Mouse (Mus musculus): ENCODE measurements around the gene Ift81. TPM values are rescaled to one million over a fixed set of nuclear protein-coding genes. Genes with fewer than 3 reads are reported as not detected.
A peak's percentile ranks its signal among the peaks of the same experiment; 100 is the strongest.

Gene Ift81
- total RNA-seq, 2 experiments from 2014 or later, result 19.0 to 20.4 TPM

- DNase-seq, result no peak
Observed at GRCm38 (mm10) chr5:122516029-122516730, 98.1 kb downstream of the Ift81 start.

- DNase-seq, result no peak
Observed at GRCm38 (mm10) chr5:122514127-122514521, 100.2 kb downstream of the Ift81 start.

GRCm38 (mm10) chr5:122513421-122514126, 100.7 kb downstream of the Ift81 start:
- no peak for DNase-seq

- DNase-seq, result no peak
Observed at GRCm38 (mm10) chr5:122512011-122512410, 102.3 kb downstream of the Ift81 start.

- peak; percentile 35 for DNase-seq
Observed at GRCm38 (mm10) chr5:122511405-122511804, 102.9 kb downstream of the Ift81 start.

GRCm38 (mm10) chr5:122510651-122511157, 103.6 kb downstream of the Ift81 start:
- peak; percentile 36 for DNase-seq

GRCm38 (mm10) chr5:122509608-122510007, 104.7 kb downstream of the Ift81 start:
- DNase-seq, result peak; percentile 48

GRCm38 (mm10) chr5:122508861-122509306, 105.4 kb downstream of the Ift81 start:
- DNase-seq, result no peak

DNA sequence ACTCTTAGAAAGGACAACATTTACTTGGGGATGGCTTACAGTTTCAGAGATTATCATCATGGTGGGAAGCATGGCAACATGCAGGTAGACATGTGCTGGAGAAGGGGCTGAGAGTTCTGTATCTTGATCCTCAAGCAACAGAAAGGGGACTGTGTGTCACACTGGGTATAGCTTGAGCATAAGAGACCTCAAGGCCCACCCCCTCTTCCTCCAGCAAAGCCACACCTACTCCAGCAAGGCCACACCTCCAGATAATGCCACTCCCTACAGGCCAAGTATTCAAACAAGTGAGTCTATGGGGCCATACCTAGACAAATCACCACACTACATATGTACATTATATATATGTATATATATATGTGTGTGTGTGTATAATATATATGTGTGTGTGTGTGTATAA, 106.9 kb downstream of the Ift81 start:
- DNase-seq, result no peak

DNA sequence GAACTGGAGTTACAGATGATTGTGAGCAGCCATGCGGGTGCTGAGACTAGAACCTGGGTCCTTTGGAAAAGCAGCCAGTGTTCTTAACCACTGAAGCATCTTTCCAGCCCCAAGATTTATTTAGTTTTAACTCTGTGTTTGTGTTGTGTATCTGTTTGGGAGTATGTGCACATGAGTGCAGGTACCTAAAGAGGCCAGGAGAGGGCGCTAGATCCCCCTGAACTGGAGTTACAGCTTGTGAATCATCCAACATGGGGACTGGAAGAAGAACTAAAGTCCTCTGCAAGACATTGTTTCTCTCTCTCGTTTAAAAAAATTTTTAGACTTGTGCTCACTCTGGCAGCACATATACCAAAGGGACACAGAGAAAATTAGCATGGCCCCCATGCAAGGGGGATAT, 107.9 kb downstream of the Ift81 start:
- DNase-seq, result no peak

- DNase-seq, result peak; percentile 55
Observed at GRCm38 (mm10) chr5:122505554-122505953, 108.8 kb downstream of the Ift81 start.

DNA sequence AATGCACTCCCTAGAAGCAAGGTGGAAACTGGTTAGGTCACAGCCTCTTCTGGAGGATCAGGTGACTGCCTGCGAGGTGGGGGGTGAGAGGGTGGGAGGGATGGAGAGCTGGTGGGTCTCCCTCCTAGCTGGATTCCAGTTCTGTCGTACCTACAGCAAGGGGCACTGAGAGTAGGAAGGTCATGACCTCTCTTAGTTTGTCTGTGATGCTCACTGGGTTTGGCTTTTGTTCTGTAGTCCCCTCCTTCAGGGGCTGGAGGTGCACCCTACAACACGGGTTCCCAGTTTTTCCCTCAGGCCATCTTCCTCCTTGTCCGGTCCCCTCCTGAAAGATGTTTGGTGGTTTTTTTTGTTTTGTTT, 110.6 kb downstream of the Ift81 start:
- no peak for DNase-seq

DNA sequence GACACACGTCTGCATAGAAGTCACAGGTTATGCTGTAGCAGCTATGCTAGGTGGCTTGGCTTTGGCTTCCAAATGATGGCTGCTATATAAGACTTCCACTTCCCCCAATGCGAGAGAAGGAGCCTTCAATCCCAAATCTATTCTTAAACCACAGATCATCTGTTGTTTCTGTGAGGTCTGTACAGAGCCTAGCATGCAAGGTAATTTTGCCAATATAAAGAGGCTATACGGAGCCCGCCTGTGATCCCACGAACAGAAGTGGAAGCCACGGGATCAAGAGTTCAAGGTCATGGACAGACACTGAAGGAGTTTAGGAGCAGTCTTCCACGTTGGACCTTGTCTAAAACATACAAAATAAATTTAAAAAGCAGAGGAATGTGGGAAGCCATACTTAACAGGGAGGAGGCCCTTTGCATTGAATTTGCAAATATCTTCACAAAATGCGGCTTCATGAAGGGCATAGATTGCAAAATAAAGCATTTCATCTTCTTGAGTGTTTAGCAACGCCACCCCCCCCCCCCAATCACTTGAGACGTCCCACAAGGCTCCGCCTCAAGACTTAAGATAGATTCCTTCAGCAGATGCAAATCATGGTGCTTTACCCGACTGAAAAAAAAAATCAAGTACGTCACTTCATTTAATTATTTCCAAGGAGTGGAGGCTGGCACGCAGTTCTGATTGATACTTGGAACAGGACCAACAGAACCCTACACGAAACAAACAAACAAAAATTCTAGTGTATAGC, 111.1 kb downstream of the Ift81 start:
- no peak for DNase-seq

DNA sequence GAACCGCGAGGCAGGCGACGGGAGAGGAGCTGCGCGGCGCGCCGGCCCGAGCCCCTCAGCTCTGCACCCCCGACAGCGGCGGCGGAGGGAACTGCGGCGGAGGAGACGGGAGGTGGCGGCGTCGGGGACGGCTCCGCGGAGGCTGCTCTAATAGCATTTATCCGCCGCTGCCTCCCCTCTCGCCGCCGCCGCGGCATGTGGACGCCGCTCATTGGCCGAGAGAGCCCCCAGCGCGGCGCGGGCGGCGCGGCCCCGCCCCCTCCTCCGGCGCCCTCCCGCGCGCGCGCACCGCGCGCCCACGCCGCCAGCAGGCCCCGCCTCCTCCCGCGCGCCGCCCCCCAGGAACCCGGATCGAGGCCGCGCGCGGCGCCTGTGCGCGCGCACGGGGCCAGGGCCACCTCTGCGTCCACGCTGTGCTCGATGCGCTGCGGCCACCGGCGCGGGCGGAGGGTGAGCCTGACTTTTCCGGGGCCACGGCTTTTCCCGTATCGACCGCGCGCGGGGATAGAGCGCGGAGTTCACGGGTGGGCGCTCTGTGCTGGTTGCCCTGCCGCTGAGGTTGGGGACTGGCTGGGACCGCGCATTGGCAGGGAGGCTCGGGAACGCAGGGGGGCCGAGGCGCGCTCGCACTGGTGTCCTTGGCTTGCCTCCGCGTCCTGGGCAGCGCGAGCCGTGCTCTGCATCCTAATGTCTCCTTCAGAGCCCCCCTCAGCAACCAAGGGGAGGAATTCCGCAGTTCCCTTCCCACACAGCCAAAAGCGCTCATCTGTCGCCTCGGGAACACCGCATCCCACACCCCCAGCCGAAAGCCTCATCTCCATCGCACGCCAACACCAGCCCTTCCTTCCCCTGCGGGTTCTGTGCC, 112.0 kb downstream of the Ift81 start, which contains the start of gene Atp2a2:
TSS of gene Atp2a2 (minus strand) at position 149 of the 865 bp plus-strand sequence.
- DNase-seq, result peak; percentile 95

DNA sequence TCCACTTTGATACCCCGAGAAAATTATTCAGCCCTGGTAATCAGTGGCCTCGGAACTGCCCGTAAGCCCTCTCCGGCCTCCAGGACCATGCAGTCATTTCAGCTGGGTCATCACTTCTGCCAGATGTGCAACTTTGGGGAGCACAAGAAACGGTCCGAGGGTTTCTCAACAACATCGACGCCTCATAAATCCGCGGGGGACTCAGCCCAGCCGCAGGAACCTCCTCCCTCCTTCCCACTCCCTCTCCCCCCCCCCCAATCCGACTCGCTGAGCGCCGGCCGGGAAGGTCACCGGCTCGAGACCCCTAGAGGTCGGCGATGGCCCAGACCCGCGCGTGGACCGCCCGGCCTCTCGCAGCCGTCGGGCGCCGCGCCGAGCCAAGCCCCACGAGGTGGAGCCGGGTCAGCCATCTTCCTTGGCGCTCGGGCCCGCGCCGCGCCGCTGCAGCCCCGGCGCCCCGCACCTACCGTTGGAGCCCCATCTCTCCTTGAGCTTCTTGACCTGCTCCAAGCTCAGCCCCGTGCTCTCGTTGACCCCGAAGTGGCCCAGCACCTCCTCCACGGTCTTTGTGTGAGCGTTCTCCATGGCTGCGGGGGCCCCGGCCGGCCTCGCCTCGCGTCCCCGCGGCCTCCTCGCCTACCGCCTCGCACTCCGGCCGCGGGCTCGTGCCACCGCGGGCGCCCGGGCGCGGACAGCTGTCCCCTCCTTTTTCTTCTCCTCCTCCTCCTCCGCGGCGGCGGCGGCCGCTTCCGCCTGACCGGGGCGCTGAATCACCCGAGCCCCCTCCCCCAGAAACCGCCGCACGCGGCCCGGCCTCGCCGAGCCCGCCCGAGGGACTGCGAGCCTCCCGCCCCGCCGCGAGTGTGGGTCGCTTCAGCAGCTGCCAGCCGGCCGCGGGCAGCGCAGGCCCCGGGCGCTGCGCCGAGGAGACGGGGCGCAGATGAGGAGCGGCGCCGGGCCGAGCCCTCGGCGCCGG, 112.9 kb downstream of the Ift81 start:
- peak; percentile 77 for DNase-seq

DNA sequence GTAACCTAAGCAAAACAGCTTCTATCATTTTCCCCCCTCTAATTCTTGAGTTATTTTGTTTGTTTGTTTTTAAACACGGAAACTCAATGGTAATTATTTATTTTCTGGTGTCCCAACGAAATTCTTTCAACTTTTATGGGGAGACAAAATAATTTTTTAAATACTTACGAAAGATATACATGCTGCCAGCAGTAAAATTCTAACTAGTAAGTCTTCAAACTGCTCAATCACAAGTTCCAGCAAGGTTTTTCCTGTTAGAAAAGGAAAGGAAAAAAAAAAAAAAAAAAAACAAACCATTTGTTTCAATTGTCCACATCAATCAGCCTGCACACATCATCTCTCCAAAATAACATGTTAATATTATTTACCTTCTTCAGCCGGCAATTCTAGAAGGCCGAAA, 113.8 kb downstream of the Ift81 start:
- DNase-seq, result no peak
